Mouse (Mus musculus) kidney, embryonic 15.5 days (tissue): ENCODE results near the gene Cpeb4. TPM values are rescaled to one million over a fixed set of nuclear protein-coding genes. Genes with fewer than 3 reads are reported as not detected.
A peak's percentile ranks its signal among the peaks of the same experiment; 100 is the strongest.
"Not testable (repeated sequence)": the region's sequence is repeated elsewhere in the genome, so short reads cannot be mapped to it uniquely, and the experiment has no call there.

Experiments
- ATAC-seq: fragments of 200-750 bp; cut with Nextera tagmentation; replicated peaks from 2 replicates; pipeline ENCODE4 v1.8.0; 2017; ENCODE audit warnings: moderate TSS enrichment; ENCODE audit not compliant: low FRiP score
- H3K27ac ChIP-seq: fragments of 300-500 bp; sonication (generic); 2 replicates; pipeline ENCODE4 v1.5.1; 2015; ENCODE audit warnings: mild to moderate bottlenecking, inconsistent platforms
- H3K27me3 ChIP-seq: fragments of 300-500 bp; sonication (generic); 2 replicates; pipeline ENCODE4 v1.6.1; 2015; ENCODE audit warnings: inconsistent platforms
- H3K36me3 ChIP-seq: fragments of 300-500 bp; sonication (generic); 2 replicates; pipeline ENCODE4 v1.6.1; 2015; ENCODE audit warnings: inconsistent platforms
- H3K4me1 ChIP-seq: fragments of 300-500 bp; sonication (generic); 2 replicates; pipeline ENCODE4 v1.6.1; 2015; ENCODE audit warnings: inconsistent platforms
- H3K4me2 ChIP-seq: fragments of 300-500 bp; sonication (generic); 2 replicates; pipeline ENCODE4 v1.6.1; 2015; ENCODE audit warnings: moderate library complexity, mild to moderate bottlenecking, inconsistent platforms
- H3K4me3 ChIP-seq: fragments of 300-500 bp; sonication (generic); replicated peaks from 2 replicates; pipeline ENCODE4 v1.5.1; 2015; ENCODE audit warnings: mild to moderate bottlenecking, inconsistent platforms
- H3K9ac ChIP-seq: fragments of 300-500 bp; sonication (generic); 2 replicates; pipeline ENCODE4 v1.6.1; 2015; ENCODE audit warnings: mild to moderate bottlenecking, inconsistent platforms
- H3K9me3 ChIP-seq: fragments of 300-500 bp; sonication (generic); replicated peaks from 2 replicates; pipeline ENCODE4 v1.6.1; 2016; ENCODE audit warnings: inconsistent platforms
- WGBS: fragments of 180-500 bp; shearing (Covaris S2); methylation state at CpG from one replicate; pipeline ENCODE4 v1.1.7; 2015; ENCODE audit warnings: mixed read lengths; 5-methylcytosine and 5-hydroxymethylcytosine counted together
- polyA plus RNA-seq: library from polyadenylated mRNA; unstranded; fragments of >200 nt; fragmentation: Nextera tagmentation; extraction: Ambion mirVana; gene quantifications from 2 replicates; pipeline ENCODE4 v1.2.1, GENCODE M21; 2015

Gene Cpeb4
- polyA plus RNA-seq, 1 experiment from 2014 or later, result 3.9 TPM

GRCm38 (mm10) chr11:31963993-31964392, 92.0 kb downstream of the Cpeb4 start:
- Histone ChIP-seq H3K4me3 (no peak overlapping the region), H3K4me2 (no peak overlapping the region), H3K36me3 (no peaks in the 10 kb centered on the region), H3K4me1 (peaks cover 4% of the 10 kb centered on the region), H3K9me3 (no peaks in the 10 kb centered on the region), H3K27ac (no peak overlapping the region), H3K9ac (no peak overlapping the region), H3K27me3 (no peaks in the 10 kb centered on the region)
- ATAC-seq, result no peak
- WGBS, result 87% methylated on average over 1 of the region's 1 CpGs

DNA sequence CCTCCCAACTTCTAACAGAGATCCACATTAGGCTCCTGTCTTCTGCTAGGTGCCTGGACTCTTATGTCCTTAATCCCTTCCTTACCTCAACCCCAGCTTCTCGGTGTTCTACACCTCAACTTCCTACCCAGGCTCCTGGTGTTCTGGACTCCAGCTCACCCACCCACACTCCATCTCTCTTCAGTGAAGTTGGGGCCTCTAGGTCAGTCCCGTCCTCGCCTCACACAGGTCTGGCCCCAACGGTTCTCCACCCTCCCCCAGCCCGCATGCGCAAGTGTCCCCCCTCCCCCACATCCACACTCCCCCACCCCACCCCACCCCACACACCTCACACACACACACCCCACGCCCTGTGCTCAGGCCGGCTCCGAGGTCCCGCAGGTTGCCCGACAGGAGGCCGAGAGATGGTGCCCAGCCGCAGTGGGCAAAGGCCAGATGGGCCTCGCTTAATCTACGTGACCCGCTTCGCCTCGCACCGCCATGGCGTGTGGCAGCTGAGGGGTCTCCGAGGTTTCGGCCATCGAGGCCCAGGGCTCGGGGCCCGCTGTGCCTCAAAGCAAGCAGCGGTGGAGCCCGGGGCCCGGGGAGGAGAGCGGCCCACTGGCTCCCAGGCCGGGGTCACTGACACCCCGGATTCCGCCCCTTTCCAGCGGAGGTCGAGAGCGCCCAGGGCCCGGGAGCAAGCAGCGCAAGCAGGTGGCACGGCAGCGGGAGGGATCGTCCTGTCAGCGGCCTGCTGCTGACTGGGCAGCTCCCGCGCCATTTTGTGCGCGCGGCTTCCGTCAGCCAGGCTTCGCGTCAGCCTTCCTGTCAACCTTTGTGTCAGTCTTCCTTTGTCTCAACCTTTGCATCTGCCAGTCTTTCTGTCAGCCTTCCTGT, 93.5 kb downstream of the Cpeb4 start, which contains the start of gene 4930524B15Rik:
TSS of gene 4930524B15Rik (plus strand) at position 337 of the 879 bp plus-strand sequence.
- 43% methylated on average over 49 of the region's 49 CpGs for WGBS
- H3K9me3 ChIP-seq, result no peaks in the 10 kb centered on the region
- H3K4me3 ChIP-seq, result peak within 1 kb of the TSS; percentile 27
- H3K9ac ChIP-seq, result 0 out of 2 replicates have a peak within 1 kb of the TSS, but pooled peaks have one; percentile 31
- peak within 1 kb of the TSS; percentile 61 for H3K4me2 ChIP-seq
- H3K4me1 ChIP-seq, result peaks cover 4% of the 10 kb centered on the region
- peak; percentile 36; the same call in 1 of the 2 replicates for ATAC-seq
- no peaks in the 10 kb centered on the region for H3K36me3 ChIP-seq
- H3K27ac ChIP-seq, result no peak within 1 kb of the TSS
- no peaks in the 10 kb centered on the region for H3K27me3 ChIP-seq

- Histone ChIP-seq H3K9me3 (no peaks in the 10 kb centered on the region), H3K4me3 (no peak overlapping the region), H3K4me1 (peaks cover 3% of the 10 kb centered on the region), H3K9ac (no peak overlapping the region), H3K36me3 (no peaks in the 10 kb centered on the region), H3K27ac (no peak overlapping the region), H3K4me2 (no peak overlapping the region), H3K27me3 (no peaks in the 10 kb centered on the region)
- ATAC-seq, result no peak
- WGBS, result 70% methylated on average over 4 of the region's 4 CpGs
Observed at GRCm38 (mm10) chr11:31974132-31974531, 102.1 kb downstream of the Cpeb4 start.

- 53% methylated on average over 8 of the region's 8 CpGs for WGBS
- Histone ChIP-seq H3K27ac (no peak overlapping the region), H3K4me3 (no peak overlapping the region), H3K27me3 (no peaks in the 10 kb centered on the region), H3K4me1 (peaks cover 3% of the 10 kb centered on the region), H3K36me3 (no peaks in the 10 kb centered on the region), H3K9ac (no peak overlapping the region), H3K4me2 (no peak overlapping the region), H3K9me3 (peaks cover 2% of the 10 kb centered on the region)
- 0 out of 2 replicates have a peak, but pooled peaks have one; percentile 49 for ATAC-seq
Observed at GRCm38 (mm10) chr11:31974826-31975225, 102.8 kb downstream of the Cpeb4 start.

DNA sequence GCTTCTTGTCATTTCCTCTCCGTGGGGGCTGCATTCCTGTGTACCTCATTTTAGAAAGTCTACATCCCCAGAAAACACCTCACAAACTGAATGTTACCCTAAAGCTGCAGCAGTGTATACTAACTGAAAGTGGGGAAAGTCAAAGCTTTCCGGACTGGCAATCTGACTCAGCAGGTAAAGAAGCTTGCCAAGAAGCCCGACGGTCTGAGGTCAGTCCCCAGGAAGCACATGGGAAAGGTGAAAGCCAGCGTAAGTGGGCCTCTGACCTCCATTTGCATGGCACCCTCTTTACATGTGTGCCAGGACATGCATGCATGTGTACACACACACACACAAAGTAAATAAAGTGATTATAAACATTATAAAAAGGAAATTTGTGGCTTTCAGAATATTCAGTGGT, 103.7 kb downstream of the Cpeb4 start:
- Histone ChIP-seq H3K9me3 (peaks cover 6% of the 10 kb centered on the region), H3K4me1 (peaks cover 3% of the 10 kb centered on the region), H3K27ac (no peak overlapping the region), H3K27me3 (no peaks in the 10 kb centered on the region), H3K9ac (no peak overlapping the region), H3K36me3 (no peaks in the 10 kb centered on the region), H3K4me2 (no peak overlapping the region), H3K4me3 (no peak overlapping the region)
- no peak for ATAC-seq
- 82% methylated on average over 5 of the region's 5 CpGs for WGBS

GRCm38 (mm10) chr11:31976137-31976536, 104.1 kb downstream of the Cpeb4 start:
- Histone ChIP-seq H3K4me3 (no peak overlapping the region), H3K9me3 (peaks cover 6% of the 10 kb centered on the region), H3K4me2 (no peak overlapping the region), H3K4me1 (peaks cover 3% of the 10 kb centered on the region), H3K27ac (no peak overlapping the region), H3K27me3 (no peaks in the 10 kb centered on the region), H3K36me3 (no peaks in the 10 kb centered on the region), H3K9ac (no peak overlapping the region)
- no peak for ATAC-seq
- WGBS, result 74% methylated on average over 5 of the region's 5 CpGs

DNA sequence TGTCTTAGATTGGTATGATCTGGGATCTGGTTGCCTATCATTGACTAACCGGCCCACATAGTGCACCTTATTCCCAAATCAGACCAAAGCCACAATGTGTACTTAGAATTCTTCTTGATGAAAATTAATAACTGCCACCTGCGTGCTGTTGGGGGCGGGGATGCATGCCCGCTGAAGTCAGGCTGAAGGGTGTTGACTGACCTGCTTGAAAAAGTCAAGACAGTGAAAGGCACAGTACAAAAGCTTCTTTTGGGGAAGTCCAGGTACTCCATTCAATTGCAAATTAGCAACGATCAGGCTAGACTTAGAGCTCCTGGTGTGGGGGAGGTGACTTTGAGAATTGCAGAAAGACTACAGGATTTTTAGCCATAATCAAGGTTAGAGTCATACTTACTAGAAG, 108.1 kb downstream of the Cpeb4 start:
- WGBS, result 89% methylated on average over 5 of the region's 5 CpGs
- H3K9me3 ChIP-seq, H3K4me3 ChIP-seq, ATAC-seq, H3K36me3 ChIP-seq, H3K4me2 ChIP-seq, H3K9ac ChIP-seq, H3K27ac ChIP-seq, H3K4me1 ChIP-seq, H3K27me3 ChIP-seq: not testable (repeated sequence)

DNA sequence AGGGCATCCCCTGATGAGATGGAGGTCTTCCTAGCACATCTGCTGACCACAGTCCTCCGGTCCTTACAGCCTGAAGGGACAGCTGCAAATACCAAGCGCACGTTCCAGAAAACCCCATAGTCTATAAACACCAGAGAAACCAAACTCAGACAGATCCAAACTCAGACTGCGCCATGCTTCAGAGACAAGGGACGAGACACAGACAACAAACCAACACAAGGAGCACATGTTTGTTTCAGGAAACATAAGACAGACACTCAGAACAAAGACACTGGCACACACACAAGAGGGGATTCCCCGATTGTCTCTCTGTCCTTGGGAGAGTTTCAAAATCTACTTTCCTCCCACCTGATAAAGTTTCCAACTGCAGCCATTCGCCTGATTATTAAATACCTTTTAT, 109.8 kb downstream of the Cpeb4 start:
- H3K36me3 ChIP-seq, result no peaks in the 10 kb centered on the region
- no peaks in the 10 kb centered on the region for H3K4me1 ChIP-seq
- no peak overlapping the region for H3K4me3 ChIP-seq
- H3K4me2 ChIP-seq, result no peak overlapping the region
- no peak overlapping the region for H3K27ac ChIP-seq
- H3K9me3 ChIP-seq, result peaks cover 6% of the 10 kb centered on the region
- no peaks in the 10 kb centered on the region for H3K27me3 ChIP-seq
- H3K9ac ChIP-seq, result no peak overlapping the region
- 93% methylated on average over 7 of the region's 7 CpGs for WGBS
- no peak for ATAC-seq

DNA sequence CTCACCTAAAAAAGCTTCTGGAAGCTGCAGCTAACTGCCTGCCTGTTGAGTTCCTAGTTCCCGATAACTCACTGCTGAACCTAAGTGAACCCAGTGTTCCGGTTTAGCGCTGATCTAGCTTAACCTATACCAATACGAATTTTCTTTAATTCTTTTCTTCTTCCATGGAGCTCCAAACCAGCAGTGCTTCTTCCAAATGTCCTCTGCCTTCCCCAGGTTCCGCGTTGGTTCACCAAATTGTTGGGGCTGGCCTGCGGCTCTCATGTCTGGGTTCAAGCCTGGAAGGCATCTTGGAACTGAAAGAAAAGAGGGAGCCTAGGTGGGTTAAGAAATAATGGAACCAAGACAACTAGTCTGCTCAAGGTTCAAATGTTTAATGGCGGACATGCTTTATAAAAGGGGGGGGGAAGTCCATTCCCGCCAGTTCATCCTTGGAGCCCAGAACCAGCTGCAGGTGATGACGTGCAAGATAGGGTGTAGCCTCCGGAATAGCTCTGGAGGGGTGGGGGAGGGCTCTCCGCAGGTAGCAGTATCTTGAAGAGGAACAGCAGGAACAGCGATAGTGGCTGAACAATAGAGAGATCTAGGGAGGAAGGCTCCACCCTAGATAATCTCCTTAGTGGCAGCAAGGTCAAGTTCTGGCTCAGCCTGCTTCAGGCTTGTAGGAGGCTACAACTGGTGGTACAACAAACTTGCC, 110.4 kb downstream of the Cpeb4 start:
- not testable (repeated sequence) for H3K27ac ChIP-seq, ATAC-seq, H3K36me3 ChIP-seq, H3K9ac ChIP-seq, H3K4me1 ChIP-seq, H3K27me3 ChIP-seq, H3K9me3 ChIP-seq, H3K4me3 ChIP-seq, H3K4me2 ChIP-seq
- WGBS, result 86% methylated on average over 13 of the region's 13 CpGs

GRCm38 (mm10) chr11:31983249-31983648, 111.2 kb downstream of the Cpeb4 start:
- no peak overlapping the region for H3K4me2 ChIP-seq
- no peak overlapping the region for H3K9ac ChIP-seq
- H3K27me3 ChIP-seq, result no peaks in the 10 kb centered on the region
- ATAC-seq, result no peak
- no peaks in the 10 kb centered on the region for H3K36me3 ChIP-seq
- H3K9me3 ChIP-seq, result peaks cover 6% of the 10 kb centered on the region
- H3K27ac ChIP-seq, result no peak overlapping the region
- no peaks in the 10 kb centered on the region for H3K4me1 ChIP-seq
- no peak overlapping the region for H3K4me3 ChIP-seq

DNA sequence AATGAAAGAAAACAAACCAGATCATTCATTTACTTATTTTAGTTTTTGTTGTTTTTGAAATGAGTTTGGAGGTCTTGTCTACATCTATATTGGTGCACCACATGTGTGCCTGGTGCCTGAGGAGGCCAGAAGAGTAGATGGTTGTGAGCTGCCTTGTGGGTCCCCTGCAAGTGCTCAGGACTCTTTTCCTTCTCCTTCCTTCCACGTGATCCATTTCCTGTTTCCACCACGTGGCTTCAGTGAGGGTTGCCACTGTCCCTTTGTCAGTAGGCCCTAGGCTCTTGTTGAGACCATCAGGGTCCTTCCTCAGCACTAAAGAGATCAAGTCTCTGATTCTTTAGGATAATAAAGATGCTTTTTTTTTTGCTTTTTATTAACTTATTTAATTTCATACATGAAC, 112.8 kb downstream of the Cpeb4 start:
- H3K36me3 ChIP-seq, result no peaks in the 10 kb centered on the region

More for the DNA sequence above, 112.8 kb downstream of the Cpeb4 start:
- Histone ChIP-seq H3K27me3 (no peaks in the 10 kb centered on the region), H3K4me2 (no peak overlapping the region), H3K9me3 (peaks cover 5% of the 10 kb centered on the region), H3K4me3 (no peak overlapping the region), H3K4me1 (no peaks in the 10 kb centered on the region), H3K27ac (no peak overlapping the region), H3K9ac (no peak overlapping the region)
- WGBS, result 65% methylated on average over 2 of the region's 2 CpGs
- ATAC-seq, result no peak
